Mouse (Mus musculus) hindbrain, embryonic 14.5 days (tissue): ENCODE data around the gene Bcl2l11. TPM values are rescaled to one million over a fixed set of nuclear protein-coding genes. Genes with fewer than 3 reads are reported as not detected.
"Not testable (repeated sequence)": the region's sequence is repeated elsewhere in the genome, so short reads cannot be mapped to it uniquely, and the experiment has no call there.

Experiments used
- ATAC-seq: fragments of 200-750 bp; cut with Nextera tagmentation; 2 replicates; pipeline ENCODE4 v1.8.0; 2017; ENCODE audit warnings: moderate number of reproducible peaks, mild to moderate bottlenecking, moderate TSS enrichment, moderate library complexity; ENCODE audit not compliant: low FRiP score
- DNase-seq: peaks from one replicate; pipeline ENCODE4 v3.0.0-alpha.2; 2015; ENCODE audit warnings: low spot score
- H3K27ac ChIP-seq: fragments of 300-500 bp; sonication (generic); 2 replicates; pipeline ENCODE4 v1.5.1; 2014; ENCODE audit warnings: mild to moderate bottlenecking, moderate library complexity
- H3K27me3 ChIP-seq: fragments of 300-500 bp; sonication (generic); 2 replicates; pipeline ENCODE4 v1.6.1; 2014; ENCODE audit warnings: mild to moderate bottlenecking, low read length, mixed read lengths; ENCODE audit not compliant: control insufficient read depth, insufficient read depth
- H3K36me3 ChIP-seq: fragments of 300-500 bp; sonication (generic); replicated peaks from 2 replicates; pipeline ENCODE4 v1.6.1; 2014; ENCODE audit not compliant: control insufficient read depth, insufficient read depth
- H3K4me1 ChIP-seq: fragments of 300-500 bp; sonication (generic); replicated peaks from 2 replicates; pipeline ENCODE4 v1.6.1; 2014; ENCODE audit warnings: antibody characterized with exemption, low read length, mixed read lengths; ENCODE audit not compliant: control insufficient read depth, insufficient read depth
- H3K4me2 ChIP-seq: fragments of 300-500 bp; sonication (generic); replicated peaks from 2 replicates; pipeline ENCODE4 v1.6.1; 2014; ENCODE audit warnings: mild to moderate bottlenecking, moderate library complexity
- H3K4me3 ChIP-seq: fragments of 300-500 bp; sonication (generic); replicated peaks from 2 replicates; pipeline ENCODE4 v1.5.1; 2014; ENCODE audit warnings: mild to moderate bottlenecking, low read length
- H3K9ac ChIP-seq: fragments of 300-500 bp; sonication (generic); 2 replicates; pipeline ENCODE4 v1.6.1; 2014
- H3K9me3 ChIP-seq: fragments of 300-500 bp; sonication (generic); 2 replicates; pipeline ENCODE4 v1.6.1; 2016; ENCODE audit warnings: low read length; ENCODE audit not compliant: control insufficient read depth
- WGBS: fragments of 180-500 bp; shearing (Covaris S2); extraction: QIAGEN DNeasy Blood & Tissue Kit; methylation state at CpG from one replicate; pipeline ENCODE4 v1.1.7; 2014; 5-methylcytosine and 5-hydroxymethylcytosine counted together
- polyA plus RNA-seq: library from polyadenylated mRNA; unstranded; fragments of >200 nt; fragmentation: Nextera tagmentation; extraction: Ambion mirVana; gene quantifications from 2 replicates; pipeline ENCODE4 v1.2.1, GENCODE M21; 2014

Gene Bcl2l11
- polyA plus RNA-seq, 1 experiment from 2014 or later: 12.2 TPM

- 88% methylated on average over 8 of the region's 8 CpGs for WGBS
- no peaks in the 10 kb centered on the region for H3K36me3 ChIP-seq
- ATAC-seq (no peak), DNase-seq (no peak)
- H3K9ac ChIP-seq: no peak overlapping the region
- no peak overlapping the region for H3K4me2 ChIP-seq
- H3K4me1 ChIP-seq: no peaks in the 10 kb centered on the region
- no peaks in the 10 kb centered on the region for H3K9me3 ChIP-seq
- no peak overlapping the region for H3K27ac ChIP-seq
- H3K27me3 ChIP-seq: no peaks in the 10 kb centered on the region
- no peak overlapping the region for H3K4me3 ChIP-seq
These were observed 37.9 kb upstream of the Bcl2l11 start for GRCm38 (mm10) chr2:128087798-128088545.

GRCm38 (mm10) chr2:128090283-128090885 is 35.5 kb upstream of the Bcl2l11 start:
- ATAC-seq: no peak
- Histone ChIP-seq H3K27ac (no peak overlapping the region), H3K4me2 (no peak overlapping the region), H3K4me1 (no peaks in the 10 kb centered on the region), H3K9ac (no peak overlapping the region), H3K27me3 (no peaks in the 10 kb centered on the region), H3K9me3 (no peaks in the 10 kb centered on the region), H3K4me3 (no peak overlapping the region), H3K36me3 (no peaks in the 10 kb centered on the region)
- no peak for DNase-seq
- 94% methylated on average over 6 of the region's 6 CpGs for WGBS

GRCm38 (mm10) chr2:128091431-128092369 is 34.1 kb upstream of the Bcl2l11 start:
- WGBS: 40% methylated on average over 11 of the region's 11 CpGs

GRCm38 (mm10) chr2:128092451-128092850 is 33.4 kb upstream of the Bcl2l11 start:
- DNase-seq (no peak), ATAC-seq (no peak)
- 48% methylated on average over 2 of the region's 2 CpGs for WGBS
- H3K27ac ChIP-seq: no peak overlapping the region
- H3K9ac ChIP-seq: no peak overlapping the region
- H3K4me2 ChIP-seq: no peak overlapping the region
- H3K36me3 ChIP-seq: no peaks in the 10 kb centered on the region
- H3K4me3 ChIP-seq: no peak overlapping the region
- no peaks in the 10 kb centered on the region for H3K4me1 ChIP-seq
- H3K27me3 ChIP-seq: no peaks in the 10 kb centered on the region
- H3K9me3 ChIP-seq: no peaks in the 10 kb centered on the region

More at GRCm38 (mm10) chr2:128091431-128092369, 34.1 kb upstream of the Bcl2l11 start:
- Histone ChIP-seq H3K4me2 (no peak overlapping the region), H3K4me1 (no peaks in the 10 kb centered on the region), H3K9me3 (no peaks in the 10 kb centered on the region), H3K36me3 (no peaks in the 10 kb centered on the region), H3K4me3 (no peak overlapping the region), H3K27me3 (no peaks in the 10 kb centered on the region), H3K9ac (no peak overlapping the region), H3K27ac (no peak overlapping the region)
- ATAC-seq (no peak; the same call in 1 of the 2 replicates), DNase-seq (no peak)

GRCm38 (mm10) chr2:128094196-128094595 is 31.6 kb upstream of the Bcl2l11 start:
- no peak overlapping the region for H3K9ac ChIP-seq
- no peaks in the 10 kb centered on the region for H3K36me3 ChIP-seq
- H3K4me3 ChIP-seq: no peak overlapping the region
- no peak overlapping the region for H3K4me2 ChIP-seq
- H3K27me3 ChIP-seq: no peaks in the 10 kb centered on the region
- no peaks in the 10 kb centered on the region for H3K4me1 ChIP-seq
- DNase-seq (no peak), ATAC-seq (no peak)
- WGBS: 79% methylated on average over 5 of the region's 5 CpGs
- no peak overlapping the region for H3K27ac ChIP-seq
- no peaks in the 10 kb centered on the region for H3K9me3 ChIP-seq

GRCm38 (mm10) chr2:128094602-128095001 is 31.2 kb upstream of the Bcl2l11 start:
- 79% methylated on average over 2 of the region's 2 CpGs for WGBS

GRCm38 (mm10) chr2:128095270-128095669 is 30.6 kb upstream of the Bcl2l11 start:
- WGBS: 22% methylated on average over 1 of the region's 1 CpGs
- no peak for DNase-seq

More at GRCm38 (mm10) chr2:128094602-128095001, 31.2 kb upstream of the Bcl2l11 start:
- H3K4me1 ChIP-seq: no peaks in the 10 kb centered on the region
- no peak overlapping the region for H3K27ac ChIP-seq
- H3K27me3 ChIP-seq: no peaks in the 10 kb centered on the region
- no peaks in the 10 kb centered on the region for H3K36me3 ChIP-seq
- H3K9ac ChIP-seq: no peak overlapping the region
- H3K9me3 ChIP-seq: no peaks in the 10 kb centered on the region
- DNase-seq: no peak
- no peak overlapping the region for H3K4me3 ChIP-seq
- ATAC-seq: no peak
- no peak overlapping the region for H3K4me2 ChIP-seq

GRCm38 (mm10) chr2:128096070-128096469 is 29.8 kb upstream of the Bcl2l11 start:
- no peak overlapping the region for H3K9ac ChIP-seq
- no peaks in the 10 kb centered on the region for H3K36me3 ChIP-seq
- no peak for ATAC-seq
- 89% methylated on average over 1 of the region's 1 CpGs for WGBS
- H3K9me3 ChIP-seq: no peaks in the 10 kb centered on the region
- H3K4me2 ChIP-seq: no peak overlapping the region
- no peak overlapping the region for H3K27ac ChIP-seq
- no peaks in the 10 kb centered on the region for H3K4me1 ChIP-seq
- H3K4me3 ChIP-seq: no peak overlapping the region
- no peak for DNase-seq
- H3K27me3 ChIP-seq: no peaks in the 10 kb centered on the region

More at GRCm38 (mm10) chr2:128095270-128095669, 30.6 kb upstream of the Bcl2l11 start:
- Histone ChIP-seq H3K36me3 (no peaks in the 10 kb centered on the region), H3K9me3 (no peaks in the 10 kb centered on the region), H3K4me1 (no peaks in the 10 kb centered on the region), H3K27me3 (no peaks in the 10 kb centered on the region), H3K9ac (no peak overlapping the region), H3K4me3 (no peak overlapping the region), H3K4me2 (no peak overlapping the region), H3K27ac (no peak overlapping the region)
- ATAC-seq: no peak

GRCm38 (mm10) chr2:128098118-128098517 is 27.7 kb upstream of the Bcl2l11 start:
- H3K4me2 ChIP-seq, DNase-seq: not testable (repeated sequence)

More at GRCm38 (mm10) chr2:128098118-128098517, 27.7 kb upstream of the Bcl2l11 start:
- not testable (repeated sequence) for H3K9ac ChIP-seq, H3K27me3 ChIP-seq, H3K9me3 ChIP-seq, ATAC-seq, H3K27ac ChIP-seq, H3K4me1 ChIP-seq, H3K4me3 ChIP-seq, H3K36me3 ChIP-seq
- 88% methylated on average over 4 of the region's 5 CpGs for WGBS
